Mouse (Mus musculus): ENCODE measurements around the gene Chrna1. TPM values are rescaled to one million over a fixed set of nuclear protein-coding genes. Genes with fewer than 3 reads are reported as not detected.

Chrna1 gene
- total RNA-seq, 2 experiments from 2014 or later: 14.4 to 17.4 TPM

GRCm38 (mm10) chr2:73593101-73593439 is 12.9 kb upstream of the Chrna1 start:
- intact Hi-C loops (cut with DNase I; ENCODE audit: low total_unique reads): no loop called here

DNA sequence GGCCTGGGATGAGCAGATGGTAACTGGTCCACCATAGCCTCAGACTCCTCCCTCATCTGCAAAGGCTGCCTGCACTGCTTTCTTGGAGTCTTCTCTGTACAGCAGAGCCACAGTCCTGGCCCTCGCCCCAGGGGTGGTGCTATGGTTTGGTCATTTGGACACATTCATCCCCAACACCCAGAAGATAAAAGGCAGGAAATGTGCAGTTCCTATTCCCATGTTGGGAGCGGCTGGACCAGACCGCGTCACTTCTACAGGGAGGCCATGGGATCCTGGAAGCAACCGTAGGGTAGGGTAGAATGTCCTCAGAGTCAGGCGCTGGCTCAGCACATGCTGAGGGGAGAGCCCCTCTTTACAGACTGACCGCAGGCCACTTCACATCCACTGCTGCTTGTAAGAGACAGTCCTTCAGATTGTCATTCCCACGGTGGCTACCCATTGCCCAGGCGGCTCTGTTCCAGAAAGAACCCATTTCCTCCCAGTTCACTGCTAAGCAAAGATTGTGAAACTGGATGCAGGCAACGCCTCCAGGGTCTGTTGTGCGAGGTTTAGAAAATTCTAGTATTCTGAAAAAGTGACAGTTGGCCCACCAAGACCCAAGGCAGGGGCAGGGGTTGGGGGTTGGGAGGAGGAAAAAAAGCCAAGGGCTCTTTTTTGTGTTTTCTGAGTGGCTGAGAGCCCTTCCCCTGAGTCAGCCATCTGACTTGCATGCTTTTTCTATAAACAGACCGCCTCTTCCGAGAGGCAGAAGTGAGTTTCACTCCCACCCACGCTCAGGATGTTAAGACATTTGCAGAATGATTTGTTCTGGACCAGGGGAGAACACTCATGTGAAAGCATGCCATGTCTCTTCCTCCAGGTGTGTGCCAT is 12.3 kb upstream of the Chrna1 start:
- intact Hi-C loops (cut with DNase I; ENCODE audit: low total_unique reads): no loop called here

More at GRCm38 (mm10) chr2:73593101-73593439, 12.9 kb upstream of the Chrna1 start:
- DNase-seq: no peak

GRCm38 (mm10) chr2:73591246-73591645 is 11.1 kb upstream of the Chrna1 start:
- no peak for DNase-seq
- intact Hi-C loops (cut with DNase I; ENCODE audit: low total_unique reads): no loop called here

More for the DNA sequence above, 12.3 kb upstream of the Chrna1 start:
- DNase-seq: peak; percentile 67

- intact Hi-C loops (cut with DNase I; ENCODE audit: low total_unique reads): no loop called here
- DNase-seq: no peak
These were observed 10.0 kb upstream of the Chrna1 start for GRCm38 (mm10) chr2:73590106-73590505.

DNA sequence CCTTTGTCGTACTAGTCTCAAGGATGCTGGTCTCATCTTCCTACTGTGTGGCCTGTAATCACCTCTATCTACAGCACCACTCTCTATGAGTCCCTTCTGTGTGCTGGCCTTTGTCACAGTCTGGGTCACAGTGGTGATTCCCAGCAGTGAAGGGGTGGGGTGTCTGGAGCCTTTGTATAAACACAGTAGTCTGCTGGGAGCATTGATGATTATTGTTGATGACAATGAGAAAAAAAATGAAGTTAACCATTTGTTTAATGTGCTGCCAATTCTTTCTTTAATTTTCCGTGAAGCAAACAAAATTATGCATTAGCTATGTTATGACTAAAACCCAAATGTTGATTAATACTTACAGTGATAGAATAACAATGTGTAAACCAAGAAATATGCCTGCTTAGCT is 8.8 kb upstream of the Chrna1 start:
- intact Hi-C loops (cut with DNase I; ENCODE audit: low total_unique reads): loop anchor here (5.0 kb wide), 1 partner anchor 153 kb away; no protein-coding TSS in a partner anchor
- no peak for DNase-seq

DNA sequence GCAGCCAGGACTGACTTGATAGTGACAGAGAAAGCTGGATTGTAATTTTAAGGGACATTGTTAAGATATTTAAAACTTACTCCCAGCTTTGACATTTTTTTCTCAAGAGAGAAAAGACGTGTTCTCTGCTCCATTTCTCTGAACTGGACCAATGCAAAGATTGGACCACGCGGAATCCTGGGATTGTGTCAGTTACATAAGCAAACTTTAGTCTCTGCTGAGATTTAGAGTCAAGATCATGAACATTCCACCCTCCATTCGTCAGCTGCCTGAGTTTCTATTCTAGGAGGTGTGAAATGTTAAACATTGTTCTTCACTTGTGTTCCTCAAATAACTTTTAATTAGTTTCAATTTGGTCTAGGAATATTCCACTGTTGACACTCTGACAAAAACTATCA is 7.0 kb upstream of the Chrna1 start:
- DNase-seq: no peak
- intact Hi-C loops (cut with DNase I; ENCODE audit: low total_unique reads): loop anchor here (5.0 kb wide), 1 partner anchor 155 kb away; no protein-coding TSS in a partner anchor

- intact Hi-C loops (cut with DNase I; ENCODE audit: low total_unique reads): loop anchor here (5.0 kb wide), 1 partner anchor 156 kb away; no protein-coding TSS in a partner anchor
- DNase-seq: no peak
These were observed 6.4 kb upstream of the Chrna1 start for GRCm38 (mm10) chr2:73586392-73587108.

GRCm38 (mm10) chr2:73585347-73585831 is 5.3 kb upstream of the Chrna1 start:
- intact Hi-C loops (cut with DNase I; ENCODE audit: low total_unique reads): loop anchor here (5.0 kb wide), 1 partner anchor 157 kb away; no protein-coding TSS in a partner anchor
- DNase-seq: no peak

GRCm38 (mm10) chr2:73584645-73585346 is 4.7 kb upstream of the Chrna1 start:
- intact Hi-C loops (cut with DNase I; ENCODE audit: low total_unique reads): loop anchor here (5.0 kb wide), 1 partner anchor 158 kb away; no protein-coding TSS in a partner anchor
- DNase-seq: peak; percentile 83

GRCm38 (mm10) chr2:73580720-73581119 is 582 bp upstream of the Chrna1 start:
- DNase-seq: no peak
- intact Hi-C loops (cut with DNase I; ENCODE audit: low total_unique reads): no loop called here

DNA sequence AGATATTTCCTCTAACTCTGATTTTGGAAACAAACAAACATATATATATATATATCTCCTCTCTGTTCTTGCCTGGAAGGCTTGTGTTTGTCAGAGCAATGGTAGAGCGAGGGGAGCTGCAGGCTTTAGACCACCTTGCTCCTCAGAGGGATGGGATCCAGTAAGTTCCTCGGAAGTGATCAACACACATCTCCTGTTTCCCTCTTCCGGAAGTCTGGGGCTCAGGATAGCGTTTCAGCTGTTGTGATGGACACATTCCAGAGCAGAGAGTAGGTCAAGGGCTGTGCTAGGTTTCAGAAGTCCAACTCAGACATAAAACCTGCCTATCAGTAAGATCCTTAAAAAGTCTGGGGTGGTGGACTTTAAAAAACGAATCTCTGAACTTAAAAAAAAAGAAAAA is 970 bp downstream of the Chrna1 start:
- peak; percentile 29 for DNase-seq
- intact Hi-C loops (cut with DNase I; ENCODE audit: low total_unique reads): no loop called here

DNA sequence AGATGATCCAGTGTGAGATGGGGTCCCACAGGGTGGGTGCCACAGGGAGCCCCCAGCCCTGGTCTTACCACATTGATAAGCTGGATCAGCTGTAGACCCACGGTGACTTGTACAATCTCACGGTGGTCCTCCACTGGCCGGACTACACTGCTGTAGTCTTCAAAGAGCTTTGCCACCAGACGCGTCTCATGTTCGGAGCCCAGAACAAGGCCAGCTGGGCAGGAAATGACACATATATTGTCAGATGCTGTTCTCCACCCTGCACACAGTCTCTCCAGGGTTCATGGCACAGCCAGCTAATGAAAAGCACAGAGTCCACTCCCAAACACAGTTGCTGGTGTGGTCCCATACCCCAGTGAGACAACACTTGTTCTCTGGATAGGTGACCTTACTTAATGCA is 5.7 kb downstream of the Chrna1 start:
- no peak for DNase-seq
- intact Hi-C loops (cut with DNase I; ENCODE audit: low total_unique reads): no loop called here

DNA sequence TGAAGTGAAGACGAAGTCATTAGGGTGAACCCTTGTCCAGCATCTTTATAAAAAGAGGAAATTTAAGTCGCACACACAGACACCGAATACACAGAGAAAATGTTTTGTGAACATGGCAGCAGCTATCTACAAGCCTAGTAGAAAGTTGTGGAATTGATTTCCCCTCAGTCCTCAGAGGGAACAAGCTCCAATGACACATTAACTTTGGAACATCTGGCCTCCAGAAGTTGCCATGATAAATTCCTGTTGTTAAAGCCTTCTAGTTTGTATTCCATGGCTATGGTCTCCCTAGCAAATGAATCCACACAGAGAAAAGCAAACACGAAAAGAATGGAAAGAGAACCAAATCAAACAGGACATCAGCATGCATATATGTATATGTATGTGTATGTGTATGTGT is 6.6 kb downstream of the Chrna1 start:
- intact Hi-C loops (cut with DNase I; ENCODE audit: low total_unique reads): no loop called here
- DNase-seq: no peak

GRCm38 (mm10) chr2:73572539-73573372 is 7.4 kb downstream of the Chrna1 start:
- intact Hi-C loops (cut with DNase I; ENCODE audit: low total_unique reads): no loop called here
- peak; percentile 82 for DNase-seq

DNA sequence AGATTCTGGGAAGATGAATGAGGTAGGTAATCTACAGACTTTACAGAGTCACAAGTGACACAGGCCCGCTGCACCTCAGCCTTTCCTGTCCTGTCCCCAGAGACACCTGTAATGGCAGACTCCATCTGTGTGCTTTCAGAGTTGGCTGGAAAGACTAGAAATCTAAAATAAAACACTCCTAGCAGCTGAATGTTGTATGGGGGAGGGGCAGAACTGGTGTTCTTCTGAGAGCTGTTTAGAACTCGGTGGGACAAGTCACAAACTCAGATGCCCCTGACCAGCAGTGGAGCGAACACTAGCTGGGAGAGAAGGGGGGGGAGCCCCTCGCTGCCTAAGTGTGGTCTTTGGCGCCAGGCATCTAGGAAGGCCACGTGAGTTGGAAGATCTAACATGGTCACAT is 8.2 kb downstream of the Chrna1 start:
- intact Hi-C loops (cut with DNase I; ENCODE audit: low total_unique reads): no loop called here
- DNase-seq: no peak

GRCm38 (mm10) chr2:73571304-73571703 is 8.8 kb downstream of the Chrna1 start:
- no peak for DNase-seq
- intact Hi-C loops (cut with DNase I; ENCODE audit: low total_unique reads): no loop called here

DNA sequence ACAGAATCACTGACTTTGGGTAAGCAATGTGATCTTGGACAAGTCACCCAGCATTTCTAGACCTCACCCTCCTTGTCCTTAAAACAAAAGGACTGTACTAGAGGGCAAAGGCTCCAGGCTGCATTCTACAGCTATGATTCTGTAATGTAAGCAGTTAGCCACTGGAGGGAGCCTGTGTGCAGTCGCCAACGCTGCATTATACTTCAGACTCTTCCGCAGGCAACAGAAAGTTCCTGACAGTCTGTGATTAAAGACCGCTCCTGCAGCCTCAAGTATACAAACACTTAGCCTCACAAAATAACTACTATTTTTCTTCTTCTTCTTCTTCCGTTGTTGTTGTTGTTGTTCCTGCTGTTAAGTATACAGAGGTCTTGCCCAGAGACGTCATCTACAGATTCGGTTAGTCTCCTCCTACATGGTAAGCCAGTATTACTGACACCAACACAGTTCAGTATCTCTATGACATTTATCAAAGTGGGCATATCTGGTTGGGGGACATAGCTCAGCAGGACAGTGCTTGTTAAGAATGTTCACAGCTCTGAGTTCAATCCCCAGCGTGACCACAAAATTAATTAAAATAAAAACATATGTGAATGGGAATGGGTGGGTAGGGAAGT is 13.0 kb downstream of the Chrna1 start:
- no peak for DNase-seq
- intact Hi-C loops (cut with DNase I; ENCODE audit: low total_unique reads): no loop called here

GRCm38 (mm10) chr2:73566162-73566561 is 14.0 kb downstream of the Chrna1 start:
- intact Hi-C loops (cut with DNase I; ENCODE audit: low total_unique reads): no loop called here

DNA sequence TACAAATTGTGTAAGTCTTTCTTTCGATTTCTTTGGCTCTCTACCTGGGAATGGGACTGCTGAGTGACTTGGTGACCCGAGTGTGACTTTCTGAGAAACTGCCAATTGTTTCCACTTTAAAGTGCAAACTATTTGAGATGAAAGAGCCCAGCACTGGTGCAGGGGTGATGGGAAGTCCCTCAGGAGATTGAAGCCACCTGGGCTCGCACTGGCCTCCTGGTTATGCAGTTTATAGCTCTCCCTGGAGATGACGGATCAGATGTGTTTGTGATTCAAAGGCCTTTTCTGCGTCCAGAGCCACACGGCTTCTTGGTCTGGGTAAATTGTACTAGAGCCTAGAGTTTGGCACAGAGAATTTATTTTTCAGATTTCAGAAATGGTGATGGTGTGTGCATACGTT is 16.4 kb downstream of the Chrna1 start:
- intact Hi-C loops (cut with DNase I; ENCODE audit: low total_unique reads): no loop called here

More at GRCm38 (mm10) chr2:73566162-73566561, 14.0 kb downstream of the Chrna1 start:
- DNase-seq: no peak

More for the DNA sequence above, 16.4 kb downstream of the Chrna1 start:
- no peak for DNase-seq

Data from gastrocnemius, postnatal 14 days (tissue).